Mouse (Mus musculus) neural tube, embryonic 13.5 days (tissue): ENCODE data around the gene Kiz. TPM values are rescaled to one million over a fixed set of nuclear protein-coding genes. Genes with fewer than 3 reads are reported as not detected.
A peak's percentile ranks its signal among the peaks of the same experiment; 100 is the strongest.

Experiments used
- ATAC-seq: fragments of 200-750 bp; cut with Nextera tagmentation; 2 replicates; pipeline ENCODE4 v1.8.0; 2017; ENCODE audit warnings: low read depth, mild to moderate bottlenecking, moderate TSS enrichment, moderate library complexity
- H3K27ac ChIP-seq: fragments of 300-500 bp; sonication (generic); replicated peaks from 2 replicates; pipeline ENCODE4 v1.5.1; 2015; ENCODE audit warnings: moderate library complexity, mild to moderate bottlenecking, inconsistent platforms
- H3K27me3 ChIP-seq: fragments of 300-500 bp; sonication (generic); 2 replicates; pipeline ENCODE4 v1.6.1; 2015; ENCODE audit warnings: mild to moderate bottlenecking, inconsistent platforms
- H3K36me3 ChIP-seq: fragments of 300-500 bp; sonication (generic); 2 replicates; pipeline ENCODE4 v1.6.1; 2015; ENCODE audit warnings: mild to moderate bottlenecking, inconsistent platforms
- H3K4me1 ChIP-seq: fragments of 300-500 bp; sonication (generic); replicated peaks from 2 replicates; pipeline ENCODE4 v1.6.1; 2015; ENCODE audit warnings: inconsistent platforms
- H3K4me2 ChIP-seq: fragments of 300-500 bp; sonication (generic); 2 replicates; pipeline ENCODE4 v1.6.1; 2015; ENCODE audit warnings: inconsistent platforms, mild to moderate bottlenecking, moderate library complexity
- H3K4me3 ChIP-seq: fragments of 300-500 bp; sonication (generic); 2 replicates; pipeline ENCODE4 v1.5.1; 2015; ENCODE audit warnings: mild to moderate bottlenecking, inconsistent platforms
- H3K9ac ChIP-seq: fragments of 300-500 bp; sonication (generic); 2 replicates; pipeline ENCODE4 v1.6.1; 2015; ENCODE audit warnings: moderate library complexity, mild to moderate bottlenecking, inconsistent platforms
- H3K9me3 ChIP-seq: fragments of 300-500 bp; sonication (generic); 2 replicates; pipeline ENCODE4 v1.6.1; 2016; ENCODE audit warnings: inconsistent platforms
- WGBS: fragments of 180-500 bp; shearing (Covaris S2); methylation state at CpG from one replicate; pipeline ENCODE4 v1.1.7; 2015; 5-methylcytosine and 5-hydroxymethylcytosine counted together
- polyA plus RNA-seq: library from polyadenylated mRNA; unstranded; fragments of >200 nt; fragmentation: Nextera tagmentation; extraction: Ambion mirVana; gene quantifications from 2 replicates; pipeline ENCODE4 v1.2.1, GENCODE M21; 2015

The Kiz gene
- polyA plus RNA-seq, 1 experiment from 2014 or later, result 36.4 TPM

DNA sequence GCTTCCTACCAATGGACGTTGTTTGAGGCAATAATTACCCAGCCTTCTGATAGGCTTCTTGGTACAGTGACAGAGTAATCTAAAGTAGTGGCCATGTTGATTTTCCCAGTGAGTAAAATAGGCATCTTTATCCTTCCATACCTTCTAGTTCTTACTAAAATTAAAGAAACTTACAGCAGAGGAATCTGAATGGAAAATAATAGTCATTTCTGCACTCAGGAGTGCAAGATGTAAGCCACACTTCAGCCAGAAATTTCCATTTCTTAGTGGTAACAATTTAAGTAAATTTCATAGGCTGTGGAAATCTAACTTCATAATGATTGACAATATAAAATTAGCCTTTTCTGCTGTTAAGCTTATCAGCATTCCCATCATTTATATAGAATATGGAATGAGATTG is 69.6 kb downstream of the Kiz start:
- no peak overlapping the region for H3K4me2 ChIP-seq
- ATAC-seq, result no peak
- no peaks in the 10 kb centered on the region for H3K27me3 ChIP-seq
- WGBS, result 90% methylated on average over 1 of the region's 1 CpGs
- peaks cover 9% of the 10 kb centered on the region for H3K4me1 ChIP-seq
- H3K27ac ChIP-seq, result no peak overlapping the region
- H3K4me3 ChIP-seq, result no peak overlapping the region
- H3K36me3 ChIP-seq, result no peaks in the 10 kb centered on the region
- no peak overlapping the region for H3K9ac ChIP-seq
- H3K9me3 ChIP-seq, result no peaks in the 10 kb centered on the region

DNA sequence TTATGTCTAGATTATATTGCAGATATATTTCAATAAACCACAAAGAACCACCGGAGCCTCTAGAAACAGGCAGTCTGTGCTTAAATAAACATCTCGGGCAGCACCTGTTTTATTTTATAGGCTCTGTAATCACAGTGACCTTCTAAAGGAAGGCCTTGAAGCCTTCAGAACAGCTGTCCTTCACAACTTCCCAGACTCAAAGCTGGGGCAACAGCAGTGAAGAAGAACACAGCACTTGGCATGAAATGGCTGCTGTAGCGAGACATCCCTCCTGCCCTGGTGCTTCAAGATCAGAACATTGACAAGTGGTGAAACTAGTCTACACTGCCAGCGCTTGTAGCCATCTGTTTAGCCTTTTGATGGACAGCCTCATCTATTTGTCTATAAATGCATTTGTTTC is 70.2 kb downstream of the Kiz start:
- H3K36me3 ChIP-seq, result no peaks in the 10 kb centered on the region
- ATAC-seq, result no peak
- WGBS, result 85% methylated on average over 4 of the region's 4 CpGs
- no peak overlapping the region for H3K4me2 ChIP-seq
- peaks cover 4% of the 10 kb centered on the region; the same call in 1 of the 2 replicates for H3K4me1 ChIP-seq
- H3K27me3 ChIP-seq, result no peaks in the 10 kb centered on the region
- no peak overlapping the region for H3K9ac ChIP-seq
- no peak overlapping the region for H3K27ac ChIP-seq
- no peak overlapping the region for H3K4me3 ChIP-seq
- H3K9me3 ChIP-seq, result no peaks in the 10 kb centered on the region

DNA sequence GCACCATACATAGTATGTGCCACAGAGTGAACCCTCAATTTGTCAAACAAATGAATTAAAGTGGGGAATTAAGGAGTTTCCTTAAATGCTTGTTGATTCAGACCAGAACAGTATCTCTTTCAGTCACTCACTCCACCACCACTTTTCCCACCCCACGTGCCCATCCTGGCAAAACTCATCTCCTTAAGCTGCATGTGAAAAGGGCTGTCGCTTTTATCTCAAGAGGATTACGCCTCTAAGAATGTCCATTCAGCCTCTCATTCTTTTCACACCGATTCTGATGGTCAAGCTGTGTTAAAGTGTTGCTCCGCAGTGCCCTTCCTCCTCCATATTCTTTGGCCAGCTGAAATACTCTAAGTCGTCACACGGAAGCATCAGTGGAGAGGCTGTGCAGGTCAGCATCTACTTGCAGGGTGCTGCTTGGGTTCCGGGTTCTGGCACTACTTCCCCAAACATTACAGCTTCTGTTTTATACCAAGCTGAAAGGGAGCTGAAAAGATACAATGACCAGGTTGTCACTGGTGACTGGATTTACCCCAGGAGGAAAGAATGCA is 92.6 kb downstream of the Kiz start:
- Histone ChIP-seq H3K4me1 (no peaks in the 10 kb centered on the region), H3K27ac (no peak overlapping the region), H3K4me2 (no peak overlapping the region), H3K9me3 (no peaks in the 10 kb centered on the region), H3K4me3 (no peak overlapping the region), H3K36me3 (no peaks in the 10 kb centered on the region), H3K27me3 (peaks cover 47% of the 10 kb centered on the region), H3K9ac (no peak overlapping the region)
- ATAC-seq, result no peak
- WGBS, result 45% methylated on average over 8 of the region's 8 CpGs

DNA sequence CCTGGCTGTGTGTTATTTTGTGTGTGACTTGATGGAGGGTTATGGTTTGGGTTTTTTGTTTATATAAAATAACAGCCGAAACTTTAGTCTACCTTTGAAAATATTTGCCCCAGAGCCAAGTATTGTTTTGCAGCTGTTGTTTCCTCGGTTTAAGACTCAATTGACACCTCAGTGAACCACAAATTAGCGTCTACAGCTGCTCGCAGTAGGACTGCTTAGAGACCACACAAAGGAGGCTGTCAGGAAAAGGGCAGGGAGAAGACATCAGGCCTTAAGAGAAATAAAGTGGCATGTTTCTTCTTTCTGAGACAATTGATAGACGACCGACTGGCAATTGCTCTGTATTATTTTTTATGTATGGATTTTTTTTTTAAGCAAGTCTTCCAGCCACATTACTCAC is 100.7 kb downstream of the Kiz start:
- WGBS, result 9% methylated on average over 6 of the region's 6 CpGs
- Histone ChIP-seq H3K27me3 (peaks cover 49% of the 10 kb centered on the region), H3K36me3 (no peaks in the 10 kb centered on the region), H3K4me2 (no peak overlapping the region), H3K9ac (no peak overlapping the region), H3K4me3 (no peak overlapping the region), H3K4me1 (peaks cover 28% of the 10 kb centered on the region), H3K9me3 (no peaks in the 10 kb centered on the region), H3K27ac (no peak overlapping the region)
- ATAC-seq, result no peak

DNA sequence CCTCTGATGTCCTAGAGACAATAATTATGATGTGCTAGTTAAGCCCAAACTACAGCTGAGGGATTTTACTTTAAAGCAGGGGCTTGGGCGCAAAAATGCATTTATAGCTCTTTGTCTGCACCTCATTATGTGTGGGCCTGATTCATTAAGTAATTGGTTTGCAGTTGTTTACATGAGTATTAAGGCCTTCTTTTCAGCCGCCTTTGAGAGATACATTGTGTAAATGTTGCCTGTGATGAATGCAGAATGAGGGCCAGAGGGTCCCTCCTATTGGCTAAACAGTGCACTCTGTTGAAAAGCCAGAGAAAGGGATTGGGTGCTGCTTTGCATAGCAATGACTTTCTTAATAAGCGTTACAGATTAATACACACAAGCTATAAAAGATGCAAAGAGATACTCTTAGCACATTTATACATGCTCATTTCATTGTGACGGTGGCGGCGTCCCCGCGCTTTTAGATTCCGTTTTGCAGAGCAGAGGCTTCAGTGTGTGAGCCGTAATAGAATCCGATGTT is 102.8 kb downstream of the Kiz start:
- H3K36me3 ChIP-seq, result 0 out of 2 replicates have a peak, but pooled peaks cover 2% of the 10 kb centered on the region
- peaks cover 28% of the 10 kb centered on the region for H3K4me1 ChIP-seq
- peaks cover 43% of the 10 kb centered on the region for H3K27me3 ChIP-seq
- peak overlapping the region; percentile 35 for H3K4me3 ChIP-seq
- ATAC-seq, result peak; percentile 94
- 0 out of 2 replicates have a peak, but pooled peaks cover 2% of the 10 kb centered on the region for H3K9me3 ChIP-seq
- 6% methylated on average over 11 of the region's 11 CpGs for WGBS
- H3K4me2 ChIP-seq, result peak overlapping the region; percentile 57
- peak overlapping the region; percentile 56 for H3K9ac ChIP-seq
- H3K27ac ChIP-seq, result peak overlapping the region; percentile 85

DNA sequence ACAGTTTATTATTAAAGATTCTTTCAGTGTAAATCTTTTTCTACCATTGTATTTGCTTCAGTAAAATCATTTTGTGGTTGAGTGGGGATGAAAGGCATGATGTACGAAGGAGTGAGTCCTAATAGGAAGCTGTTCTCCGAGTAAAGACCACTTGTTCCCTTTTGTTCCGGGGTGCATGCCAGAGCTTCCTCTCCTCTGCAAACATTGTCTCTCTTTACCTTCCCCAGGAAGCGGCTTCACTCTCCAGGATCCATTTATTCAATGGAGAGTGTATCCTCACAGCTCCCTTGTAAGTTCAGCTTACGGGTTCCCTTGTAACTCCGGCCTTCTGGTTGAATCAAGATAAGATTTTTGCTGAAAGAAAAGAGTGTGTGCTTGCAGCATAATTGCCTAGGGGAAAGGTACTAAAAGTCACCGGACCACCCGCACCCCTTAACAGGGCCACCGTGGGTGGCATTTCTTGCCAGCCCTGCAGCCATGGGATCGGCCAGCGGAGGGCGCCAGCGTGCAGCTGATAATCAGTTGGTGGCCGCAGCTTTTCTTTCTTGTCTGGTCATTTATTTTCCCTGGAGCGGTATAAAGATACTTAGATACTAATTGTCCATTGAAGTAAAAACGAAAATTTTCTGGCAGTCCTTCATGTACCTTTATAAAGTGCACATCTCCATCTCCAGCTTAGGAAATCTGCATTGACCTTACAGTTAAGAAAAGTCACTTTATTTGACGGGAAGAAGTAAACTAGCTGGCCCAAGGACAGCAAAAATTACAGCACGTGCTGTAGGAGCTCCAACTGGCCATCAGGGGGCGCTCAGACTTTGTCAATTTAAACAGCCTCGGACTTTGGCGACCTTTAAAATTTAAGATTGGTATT is 103.5 kb downstream of the Kiz start:
- H3K4me3 ChIP-seq, result peak overlapping the region; percentile 35
- H3K27me3 ChIP-seq, result peaks cover 36% of the 10 kb centered on the region
- H3K36me3 ChIP-seq, result peaks cover 7% of the 10 kb centered on the region; the same call in 1 of the 2 replicates
- H3K27ac ChIP-seq, result peak overlapping the region; percentile 85
- H3K9me3 ChIP-seq, result 0 out of 2 replicates have a peak, but pooled peaks cover 4% of the 10 kb centered on the region
- H3K9ac ChIP-seq, result peak overlapping the region; percentile 56
- ATAC-seq, result peak; percentile 79
- peaks cover 28% of the 10 kb centered on the region for H3K4me1 ChIP-seq
- under 1% methylated on average over 21 of the region's 21 CpGs for WGBS
- peak overlapping the region; percentile 57 for H3K4me2 ChIP-seq

DNA sequence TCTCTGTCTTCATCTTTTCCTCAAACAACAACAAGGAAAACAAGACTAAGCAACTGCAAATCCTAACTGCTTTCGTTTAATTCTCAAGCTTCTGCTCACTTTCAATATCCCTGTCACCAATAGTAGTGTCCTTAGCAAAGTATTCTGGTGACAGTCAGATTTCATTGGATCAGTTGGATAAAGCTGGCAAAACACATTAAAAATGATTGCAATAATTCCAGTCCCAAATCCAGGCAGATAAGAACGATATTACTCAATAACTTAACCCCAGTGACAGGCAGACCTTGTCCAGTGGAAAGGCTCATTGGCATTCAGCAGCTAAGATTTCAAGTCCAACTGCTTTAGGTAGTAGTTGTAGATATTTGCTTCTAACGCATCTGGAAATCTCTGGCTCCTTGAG is 119.4 kb downstream of the Kiz start:
- H3K36me3 ChIP-seq, result peaks cover 6% of the 10 kb centered on the region; the same call in 1 of the 2 replicates
- H3K27ac ChIP-seq, result no peak overlapping the region
- no peaks in the 10 kb centered on the region for H3K27me3 ChIP-seq
- no peak overlapping the region for H3K4me2 ChIP-seq
- no peak overlapping the region for H3K4me3 ChIP-seq
- ATAC-seq, result no peak
- H3K9me3 ChIP-seq, result no peaks in the 10 kb centered on the region
- no peak overlapping the region for H3K9ac ChIP-seq
- no peaks in the 10 kb centered on the region for H3K4me1 ChIP-seq
- 83% methylated on average over 3 of the region's 3 CpGs for WGBS

DNA sequence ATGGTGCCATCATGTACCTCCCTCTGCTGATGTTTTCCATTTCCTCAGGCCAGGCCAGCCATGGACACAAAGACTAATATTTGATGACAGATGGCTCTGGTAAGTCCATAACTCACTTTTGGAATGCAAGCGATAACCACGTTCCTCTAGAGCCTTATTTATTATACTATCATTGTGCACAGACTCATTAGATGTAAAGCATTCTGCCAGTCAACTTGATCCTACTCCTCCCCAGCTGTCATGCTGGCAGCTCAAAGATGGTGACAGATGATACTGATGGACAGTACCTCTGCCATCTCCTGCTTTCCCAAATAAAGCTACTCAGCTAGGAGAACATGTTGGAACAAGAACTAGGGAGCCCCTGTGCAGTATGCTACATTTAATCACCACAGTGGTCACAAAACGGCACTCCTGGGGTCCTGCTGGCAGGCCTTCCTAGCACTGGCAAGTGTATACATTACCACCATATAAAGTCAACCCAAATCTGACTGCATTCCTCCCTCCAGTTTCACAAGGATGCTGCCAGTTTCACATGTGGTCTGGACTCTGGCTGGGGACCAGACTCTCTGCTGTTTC is 119.9 kb downstream of the Kiz start:
- H3K36me3 ChIP-seq, result peaks cover under 1% of the 10 kb centered on the region; the same call in 1 of the 2 replicates
- no peaks in the 10 kb centered on the region for H3K4me1 ChIP-seq
- no peak overlapping the region for H3K4me2 ChIP-seq
- WGBS, result 71% methylated on average over 3 of the region's 3 CpGs
- no peaks in the 10 kb centered on the region for H3K27me3 ChIP-seq
- no peaks in the 10 kb centered on the region for H3K9me3 ChIP-seq
- no peak overlapping the region for H3K9ac ChIP-seq
- H3K4me3 ChIP-seq, result no peak overlapping the region
- no peak for ATAC-seq
- H3K27ac ChIP-seq, result no peak overlapping the region

DNA sequence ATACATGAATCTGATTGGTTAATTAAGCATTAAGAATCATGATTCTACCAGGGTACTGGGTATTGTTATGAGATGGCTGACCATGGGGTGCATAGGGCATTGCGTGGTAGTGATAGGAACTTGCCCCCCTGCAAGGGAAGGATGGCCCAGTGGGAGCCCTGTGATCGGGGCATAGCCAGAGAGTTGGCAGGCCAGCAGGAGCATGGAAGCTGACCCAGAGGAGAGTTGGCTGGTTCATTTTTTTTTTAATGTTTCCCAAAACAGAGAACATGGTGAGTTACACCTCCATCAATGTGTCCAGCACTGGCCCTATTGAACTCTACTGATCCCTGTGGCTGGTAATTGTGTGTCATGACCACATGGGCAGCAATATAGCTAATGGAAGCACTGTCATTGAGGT is 127.1 kb downstream of the Kiz start:
- Histone ChIP-seq H3K9me3 (no peaks in the 10 kb centered on the region), H3K27ac (no peak overlapping the region), H3K4me2 (no peak overlapping the region), H3K36me3 (no peaks in the 10 kb centered on the region), H3K9ac (no peak overlapping the region), H3K4me1 (no peaks in the 10 kb centered on the region), H3K4me3 (no peak overlapping the region), H3K27me3 (no peaks in the 10 kb centered on the region)
- WGBS, result 83% methylated on average over 2 of the region's 2 CpGs
- no peak for ATAC-seq

DNA sequence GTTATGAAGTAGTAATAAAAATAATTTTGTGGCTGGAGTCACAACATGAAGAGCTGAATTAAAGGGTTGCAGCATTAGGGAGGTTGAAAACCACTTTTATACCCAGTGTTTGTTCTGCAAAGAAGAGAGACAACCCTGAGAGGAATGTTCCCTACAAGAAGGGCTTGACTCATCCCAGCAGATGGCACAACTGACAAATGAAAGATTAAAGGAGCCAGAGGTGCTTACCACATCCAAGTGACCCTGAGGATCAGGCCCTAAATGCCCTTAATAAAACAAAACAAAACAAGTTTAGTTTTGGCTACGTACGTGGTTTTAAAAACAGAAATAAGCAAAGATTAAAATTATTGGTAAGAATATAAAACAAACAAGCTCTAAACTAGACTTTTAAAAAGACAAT is 129.2 kb downstream of the Kiz start:
- Histone ChIP-seq H3K27ac (no peak overlapping the region), H3K9ac (no peak overlapping the region), H3K27me3 (no peaks in the 10 kb centered on the region), H3K4me1 (no peaks in the 10 kb centered on the region), H3K36me3 (no peaks in the 10 kb centered on the region), H3K9me3 (no peaks in the 10 kb centered on the region), H3K4me3 (no peak overlapping the region), H3K4me2 (no peak overlapping the region)
- ATAC-seq, result no peak
- WGBS, result 98% methylated on average over 2 of the region's 2 CpGs

DNA sequence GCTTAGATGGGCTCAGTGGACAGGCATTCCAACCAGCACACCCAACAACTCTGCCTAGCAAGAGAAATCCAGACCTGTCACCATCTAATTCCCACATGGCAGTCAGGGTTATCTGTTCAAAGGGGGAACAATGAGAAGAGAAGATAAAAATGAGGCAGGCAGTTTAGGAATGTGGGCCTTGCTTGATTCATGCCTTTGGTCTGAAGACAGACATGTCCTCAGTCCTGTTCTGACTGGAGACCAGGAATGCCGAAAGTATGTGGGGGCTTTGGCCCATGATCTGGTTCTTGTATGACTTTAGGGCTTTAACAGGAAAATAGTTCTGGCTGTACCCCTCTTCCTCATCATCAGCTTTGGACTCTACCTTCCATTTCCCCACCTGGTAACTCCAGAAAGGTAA is 130.1 kb downstream of the Kiz start:
- H3K27ac ChIP-seq, result no peak overlapping the region
- H3K4me3 ChIP-seq, result no peak overlapping the region
- H3K4me1 ChIP-seq, result no peaks in the 10 kb centered on the region
- no peaks in the 10 kb centered on the region for H3K9me3 ChIP-seq
- H3K4me2 ChIP-seq, result no peak overlapping the region
- no peaks in the 10 kb centered on the region for H3K36me3 ChIP-seq
- WGBS, result 83% methylated on average over 1 of the region's 1 CpGs
- H3K9ac ChIP-seq, result no peak overlapping the region
- no peaks in the 10 kb centered on the region for H3K27me3 ChIP-seq
- ATAC-seq, result no peak

DNA sequence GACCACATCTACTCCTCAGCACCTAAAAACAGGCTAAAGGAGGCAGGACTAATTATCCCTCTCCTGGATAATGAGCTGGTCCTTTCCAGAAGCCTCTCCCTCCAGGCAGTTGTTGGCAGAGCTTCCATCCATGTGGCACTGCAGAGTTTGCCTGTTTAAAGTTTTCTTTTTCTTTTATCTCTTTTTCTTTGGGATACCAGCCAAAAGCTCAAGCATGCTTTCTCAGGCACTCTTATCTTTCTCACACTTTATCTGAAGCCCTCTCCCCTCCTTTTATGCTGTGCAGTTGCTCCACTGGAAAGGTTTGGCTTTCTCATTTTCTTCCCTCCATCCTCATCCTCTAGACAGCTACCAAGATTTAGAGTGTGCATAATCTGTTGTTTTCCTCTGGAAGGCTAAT is 130.8 kb downstream of the Kiz start:
- Histone ChIP-seq H3K27ac (no peak overlapping the region), H3K36me3 (no peaks in the 10 kb centered on the region), H3K4me1 (no peaks in the 10 kb centered on the region), H3K9me3 (no peaks in the 10 kb centered on the region), H3K4me3 (no peak overlapping the region), H3K9ac (no peak overlapping the region), H3K27me3 (no peaks in the 10 kb centered on the region), H3K4me2 (no peak overlapping the region)
- no peak for ATAC-seq
